Mouse (Mus musculus) heart, embryonic 13.5 days (tissue): ENCODE data around the gene Gm43720. TPM values are rescaled to one million over a fixed set of nuclear protein-coding genes. Genes with fewer than 3 reads are reported as not detected.
A peak's percentile ranks its signal among the peaks of the same experiment; 100 is the strongest.

Experiments
- ATAC-seq: fragments of 200-750 bp; cut with Nextera tagmentation; 2 replicates; pipeline ENCODE4 v1.8.0; 2017; ENCODE audit warnings: moderate TSS enrichment; ENCODE audit not compliant: insufficient number of reproducible peaks, low FRiP score, low TSS enrichment; ENCODE audit errors: extremely low read depth
- H3K27ac ChIP-seq: fragments of 300-500 bp; sonication (generic); replicated peaks from 2 replicates; pipeline ENCODE4 v1.5.1; 2015; ENCODE audit warnings: moderate library complexity, mild to moderate bottlenecking, inconsistent platforms
- H3K27me3 ChIP-seq: fragments of 300-500 bp; sonication (generic); replicated peaks from 2 replicates; pipeline ENCODE4 v1.6.1; 2015; ENCODE audit warnings: mild to moderate bottlenecking, inconsistent platforms
- H3K36me3 ChIP-seq: fragments of 300-500 bp; sonication (generic); 2 replicates; pipeline ENCODE4 v1.6.1; 2015; ENCODE audit warnings: mild to moderate bottlenecking, inconsistent platforms
- H3K4me1 ChIP-seq: fragments of 300-500 bp; sonication (generic); 2 replicates; pipeline ENCODE4 v1.6.1; 2015; ENCODE audit warnings: inconsistent platforms
- H3K4me2 ChIP-seq: fragments of 300-500 bp; sonication (generic); 2 replicates; pipeline ENCODE4 v1.6.1; 2015; ENCODE audit warnings: inconsistent platforms, mild to moderate bottlenecking, moderate library complexity
- H3K4me3 ChIP-seq: fragments of 300-500 bp; sonication (generic); 2 replicates; pipeline ENCODE4 v1.5.1; 2015; ENCODE audit warnings: moderate library complexity, mild to moderate bottlenecking, inconsistent platforms
- H3K9ac ChIP-seq: fragments of 300-500 bp; sonication (generic); 2 replicates; pipeline ENCODE4 v1.6.1; 2015; ENCODE audit warnings: inconsistent platforms, mild to moderate bottlenecking, moderate library complexity
- H3K9me3 ChIP-seq: fragments of 300-500 bp; sonication (generic); 2 replicates; pipeline ENCODE4 v1.6.1; 2016; ENCODE audit warnings: inconsistent platforms
- WGBS: fragments of 180-500 bp; shearing (Covaris S2); methylation state at CpG from one replicate; pipeline ENCODE4 v1.1.7; 2015; ENCODE audit warnings: mixed read lengths; 5-methylcytosine and 5-hydroxymethylcytosine counted together
- polyA plus RNA-seq: library from polyadenylated mRNA; unstranded; fragments of >200 nt; fragmentation: Nextera tagmentation; extraction: Ambion mirVana; gene quantifications from 2 replicates; pipeline ENCODE4 v1.2.1, GENCODE M21; 2015

Gm43720 gene
- polyA plus RNA-seq = 0.04 and 0.06 TPM in 2 replicates

GRCm38 (mm10) chr5:138279585-138280424 is at the start of gene Gm43720, which contains the start of the genes Gpc2 and Stag3:
Gm43720 (minus strand) TSS chr5:138279958.
Gpc2 (minus strand) TSS chr5:138280005.
Stag3 (plus strand) TSS chr5:138280240.
- H3K9ac ChIP-seq = peak within 1 kb of the TSS; percentile 83
- H3K9me3 ChIP-seq = peaks cover 8% of the 10 kb centered on the region; the same call in 1 of the 2 replicates
- H3K4me3 ChIP-seq = peak within 1 kb of the TSS; percentile 70
- peak within 1 kb of the TSS; percentile 74 for H3K4me2 ChIP-seq
- peaks cover 27% of the 10 kb centered on the region for H3K4me1 ChIP-seq
- 2% methylated on average over 54 of the region's 56 CpGs for WGBS
- no peak within 1 kb of the TSS for H3K27ac ChIP-seq
- peak; percentile 97 for ATAC-seq
- H3K36me3 ChIP-seq = peaks cover 13% of the 10 kb centered on the region; the same call in 1 of the 2 replicates
- peaks cover 10% of the 10 kb centered on the region for H3K27me3 ChIP-seq

DNA sequence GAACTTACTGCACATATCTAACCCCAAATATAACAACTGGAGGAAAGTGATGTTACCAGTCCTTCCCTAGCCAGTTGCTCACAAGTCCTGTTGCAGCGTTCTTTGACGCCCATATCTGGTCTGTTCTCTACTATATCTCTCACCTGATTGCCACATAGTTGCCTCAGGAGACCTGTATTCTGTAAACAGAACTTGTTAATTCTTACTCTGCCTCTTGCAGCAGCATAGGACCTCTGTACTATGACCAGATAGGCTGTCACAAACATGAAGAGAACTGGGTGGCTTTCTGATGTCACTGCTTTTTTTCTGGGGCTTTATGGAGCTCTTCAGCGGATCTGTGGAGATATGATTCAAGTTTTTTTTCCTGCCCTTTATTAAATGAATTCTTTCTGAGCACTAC is 33.0 kb upstream of the Gm43720 start:
- Histone ChIP-seq H3K4me3 (no peak overlapping the region), H3K9me3 (no peaks in the 10 kb centered on the region), H3K4me1 (no peaks in the 10 kb centered on the region), H3K4me2 (no peak overlapping the region), H3K36me3 (no peaks in the 10 kb centered on the region), H3K27ac (no peak overlapping the region), H3K27me3 (no peaks in the 10 kb centered on the region), H3K9ac (no peak overlapping the region)
- ATAC-seq = no peak
- 70% methylated on average over 3 of the region's 3 CpGs for WGBS

GRCm38 (mm10) chr5:138299613-138300012 is 19.9 kb upstream of the Gm43720 start:
- Histone ChIP-seq H3K27ac (no peak overlapping the region), H3K4me1 (no peaks in the 10 kb centered on the region), H3K9me3 (no peaks in the 10 kb centered on the region), H3K9ac (no peak overlapping the region), H3K4me2 (no peak overlapping the region), H3K36me3 (no peaks in the 10 kb centered on the region; the same call in 1 of the 2 replicates), H3K4me3 (no peak overlapping the region), H3K27me3 (no peaks in the 10 kb centered on the region)
- ATAC-seq = no peak
- WGBS = 63% methylated on average over 2 of the region's 2 CpGs

DNA sequence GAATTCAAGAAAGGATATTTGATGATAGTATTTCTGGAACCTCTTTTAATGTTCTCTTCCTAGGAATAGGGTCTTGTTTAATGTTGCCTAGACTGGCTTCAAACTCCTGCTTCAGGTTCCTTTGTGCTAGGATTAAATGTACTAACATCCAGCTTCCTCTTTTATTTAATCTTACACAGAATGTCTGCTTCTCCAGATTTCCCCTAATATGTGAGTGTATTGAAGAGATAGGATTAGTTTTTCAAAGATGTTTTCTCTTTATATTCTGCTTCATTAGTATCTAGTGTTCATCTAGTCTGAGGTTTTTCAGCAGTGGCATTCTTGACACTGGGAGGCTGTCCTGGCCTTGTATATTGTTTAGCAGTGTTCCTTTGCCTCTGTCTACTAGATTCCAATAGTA is 14.4 kb upstream of the Gm43720 start:
- no peak overlapping the region for H3K27ac ChIP-seq
- no peak overlapping the region for H3K4me2 ChIP-seq
- H3K4me1 ChIP-seq = no peaks in the 10 kb centered on the region
- no peak for ATAC-seq
- no peak overlapping the region for H3K9ac ChIP-seq
- H3K36me3 ChIP-seq = no peaks in the 10 kb centered on the region; the same call in 1 of the 2 replicates
- no peak overlapping the region for H3K4me3 ChIP-seq
- no peaks in the 10 kb centered on the region for H3K27me3 ChIP-seq
- no peaks in the 10 kb centered on the region for H3K9me3 ChIP-seq

- Histone ChIP-seq H3K36me3 (no peaks in the 10 kb centered on the region), H3K4me3 (no peak overlapping the region), H3K27me3 (no peaks in the 10 kb centered on the region), H3K27ac (no peak overlapping the region), H3K4me1 (no peaks in the 10 kb centered on the region), H3K9me3 (no peaks in the 10 kb centered on the region), H3K4me2 (no peak overlapping the region), H3K9ac (no peak overlapping the region)
- ATAC-seq = no peak
- 62% methylated on average over 1 of the region's 1 CpGs for WGBS
These were observed 11.9 kb upstream of the Gm43720 start for GRCm38 (mm10) chr5:138291638-138292037.

DNA sequence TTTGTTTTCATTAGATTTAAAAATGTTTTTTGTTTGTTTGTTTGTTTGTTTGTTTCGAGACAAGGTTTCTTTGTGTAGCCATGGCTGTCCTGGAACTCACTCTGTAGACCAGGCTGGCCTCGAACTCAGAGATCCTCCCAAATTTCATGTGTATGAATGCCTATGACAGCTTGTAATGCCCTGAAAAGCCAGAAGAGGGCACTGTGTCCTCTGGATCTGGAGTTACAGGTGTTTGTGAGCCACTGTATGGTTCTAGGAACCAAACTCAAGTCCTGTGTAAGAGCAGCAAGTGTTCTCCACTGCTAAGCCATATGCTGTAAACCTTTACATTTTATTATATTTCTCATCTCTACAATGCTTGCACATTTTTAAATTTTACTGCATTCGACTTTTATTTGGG is 8.1 kb upstream of the Gm43720 start:
- WGBS = 72% methylated on average over 3 of the region's 3 CpGs
- H3K9me3 ChIP-seq = no peaks in the 10 kb centered on the region
- no peaks in the 10 kb centered on the region for H3K4me1 ChIP-seq
- H3K27ac ChIP-seq = no peak overlapping the region
- H3K4me2 ChIP-seq = no peak overlapping the region
- no peak for ATAC-seq
- no peak overlapping the region for H3K9ac ChIP-seq
- H3K36me3 ChIP-seq = no peaks in the 10 kb centered on the region
- H3K27me3 ChIP-seq = no peaks in the 10 kb centered on the region
- H3K4me3 ChIP-seq = no peak overlapping the region

GRCm38 (mm10) chr5:138283540-138283939 is 3.8 kb upstream of the Gm43720 start:
- 49% methylated on average over 1 of the region's 1 CpGs for WGBS
- no peaks in the 10 kb centered on the region for H3K36me3 ChIP-seq
- no peaks in the 10 kb centered on the region; the same call in 1 of the 2 replicates for H3K27me3 ChIP-seq
- no peak overlapping the region for H3K4me2 ChIP-seq
- peaks cover 8% of the 10 kb centered on the region; the same call in 1 of the 2 replicates for H3K9me3 ChIP-seq
- no peak overlapping the region for H3K27ac ChIP-seq
- H3K4me1 ChIP-seq = peaks cover 13% of the 10 kb centered on the region
- H3K4me3 ChIP-seq = no peak overlapping the region
- no peak overlapping the region for H3K9ac ChIP-seq
- no peak for ATAC-seq

GRCm38 (mm10) chr5:138281798-138282197 is 2.0 kb upstream of the Gm43720 start:
- Histone ChIP-seq H3K4me1 (peaks cover 13% of the 10 kb centered on the region), H3K9ac (no peak overlapping the region)
- ATAC-seq = no peak

DNA sequence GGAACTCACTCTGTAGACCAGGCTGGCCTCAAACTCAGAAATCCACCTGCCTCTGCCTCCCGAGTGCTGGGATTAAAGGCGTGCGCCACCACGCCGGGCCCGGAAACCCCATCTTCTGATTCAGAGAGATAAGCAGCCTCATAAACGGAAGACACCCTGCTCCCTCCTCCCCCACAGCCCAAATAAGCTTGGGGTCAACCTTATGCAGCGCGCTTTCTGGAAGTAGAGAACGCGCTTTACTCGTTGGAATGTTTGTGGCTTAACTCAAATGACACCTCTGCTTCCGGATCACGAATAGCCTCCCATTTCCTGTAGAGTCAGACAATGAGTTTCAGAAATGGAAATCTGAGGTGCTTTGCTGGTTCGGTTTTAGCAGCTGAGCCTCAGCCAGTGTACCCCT is 1.1 kb upstream of the Gm43720 start:
- Histone ChIP-seq H3K4me2 (no peak overlapping the region), H3K4me1 (peaks cover 17% of the 10 kb centered on the region), H3K27me3 (peaks cover 8% of the 10 kb centered on the region), H3K9ac (no peak overlapping the region), H3K27ac (no peak overlapping the region), H3K36me3 (peaks cover 11% of the 10 kb centered on the region; the same call in 1 of the 2 replicates), H3K9me3 (peaks cover 8% of the 10 kb centered on the region; the same call in 1 of the 2 replicates), H3K4me3 (peak overlapping the region; percentile 70; the same call in 1 of the 2 replicates)
- 85% methylated on average over 15 of the region's 15 CpGs for WGBS
- ATAC-seq = no peak

More at GRCm38 (mm10) chr5:138281798-138282197, 2.0 kb upstream of the Gm43720 start:
- Histone ChIP-seq H3K27ac (no peak overlapping the region), H3K4me3 (no peak overlapping the region), H3K4me2 (no peak overlapping the region), H3K27me3 (no peaks in the 10 kb centered on the region; the same call in 1 of the 2 replicates), H3K9me3 (peaks cover 8% of the 10 kb centered on the region; the same call in 1 of the 2 replicates), H3K36me3 (peaks cover 8% of the 10 kb centered on the region; the same call in 1 of the 2 replicates)
- WGBS = 65% methylated on average over 2 of the region's 2 CpGs

DNA sequence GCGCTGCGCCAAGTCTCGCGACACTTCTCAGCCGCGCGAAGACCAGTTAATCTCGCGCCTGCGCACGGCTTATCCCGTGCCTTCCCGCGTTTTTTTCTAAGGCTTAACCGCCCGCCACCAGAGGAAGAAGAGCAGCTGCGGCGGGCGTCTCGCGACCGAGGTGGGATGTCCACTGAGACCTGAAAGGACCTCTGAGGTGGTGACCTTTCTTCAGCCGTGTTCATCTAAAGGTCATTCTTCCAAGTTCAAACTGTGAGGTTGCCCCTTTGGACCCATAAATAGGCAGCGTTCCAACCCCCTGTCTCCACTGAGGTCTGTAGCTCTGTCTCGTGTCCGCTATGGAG is 639 bp upstream of the Gm43720 start:
- no peak for ATAC-seq
- peak overlapping the region; percentile 74 for H3K4me2 ChIP-seq
- H3K4me1 ChIP-seq = peaks cover 21% of the 10 kb centered on the region
- WGBS = 19% methylated on average over 26 of the region's 26 CpGs
- H3K27ac ChIP-seq = no peak overlapping the region
- H3K9me3 ChIP-seq = peaks cover 8% of the 10 kb centered on the region; the same call in 1 of the 2 replicates
- H3K27me3 ChIP-seq = peaks cover 10% of the 10 kb centered on the region
- no peak overlapping the region for H3K9ac ChIP-seq
- peak overlapping the region; percentile 70 for H3K4me3 ChIP-seq
- peaks cover 13% of the 10 kb centered on the region; the same call in 1 of the 2 replicates for H3K36me3 ChIP-seq

- Histone ChIP-seq H3K27me3 (peaks cover 23% of the 10 kb centered on the region), H3K9me3 (peaks cover 8% of the 10 kb centered on the region; the same call in 1 of the 2 replicates), H3K4me2 (no peak overlapping the region), H3K27ac (no peak overlapping the region), H3K4me3 (no peak overlapping the region), H3K36me3 (peaks cover 13% of the 10 kb centered on the region; the same call in 1 of the 2 replicates), H3K9ac (no peak overlapping the region), H3K4me1 (peaks cover 27% of the 10 kb centered on the region)
- WGBS = 85% methylated on average over 7 of the region's 7 CpGs
- no peak for ATAC-seq
These were observed 1.8 kb downstream of the Gm43720 start for GRCm38 (mm10) chr5:138277994-138278393.
